Mouse (Mus musculus) bone marrow macrophage, adult 2 months (primary cell): ENCODE results near the gene Lig3. TPM values are rescaled to one million over a fixed set of nuclear protein-coding genes. Genes with fewer than 3 reads are reported as not detected.

Source experiments
- H3K27ac ChIP-seq: 2 replicates; pipeline ENCODE4 v1.5.1; 2012; ENCODE audit warnings: low read depth, low read length; ENCODE audit not compliant: insufficient read depth
- H3K4me1 ChIP-seq: 2 replicates; pipeline ENCODE4 v1.6.1; 2012; ENCODE audit warnings: low read length; ENCODE audit not compliant: control insufficient read depth, insufficient read depth
- H3K4me3 ChIP-seq: 2 replicates; pipeline ENCODE4 v1.5.1; 2012; ENCODE audit warnings: mild to moderate bottlenecking, low read length, moderate library complexity; ENCODE audit not compliant: insufficient read depth
- CTCF ChIP-seq: IDR thresholded peaks from 2 replicates; pipeline ENCODE4 v1.5.1; 2012; ENCODE audit warnings: low read depth, mild to moderate bottlenecking, low read length, moderate library complexity
- POLR2A ChIP-seq: IDR thresholded peaks from 2 replicates; pipeline ENCODE4 v1.6.1; 2012; ENCODE audit warnings: mild to moderate bottlenecking, low read depth, low read length, borderline replicate concordance
- polyA plus RNA-seq: library from polyadenylated mRNA; stranded (reverse); fragments of >200 nt; gene quantifications from 2 replicates; pipeline ENCODE4 v1.2.4, GENCODE M21; 2012; ENCODE audit not compliant: missing spikeins, insufficient read depth, insufficient read length

The Lig3 gene
- polyA plus RNA-seq, 1 experiment, result 6.6 TPM

DNA sequence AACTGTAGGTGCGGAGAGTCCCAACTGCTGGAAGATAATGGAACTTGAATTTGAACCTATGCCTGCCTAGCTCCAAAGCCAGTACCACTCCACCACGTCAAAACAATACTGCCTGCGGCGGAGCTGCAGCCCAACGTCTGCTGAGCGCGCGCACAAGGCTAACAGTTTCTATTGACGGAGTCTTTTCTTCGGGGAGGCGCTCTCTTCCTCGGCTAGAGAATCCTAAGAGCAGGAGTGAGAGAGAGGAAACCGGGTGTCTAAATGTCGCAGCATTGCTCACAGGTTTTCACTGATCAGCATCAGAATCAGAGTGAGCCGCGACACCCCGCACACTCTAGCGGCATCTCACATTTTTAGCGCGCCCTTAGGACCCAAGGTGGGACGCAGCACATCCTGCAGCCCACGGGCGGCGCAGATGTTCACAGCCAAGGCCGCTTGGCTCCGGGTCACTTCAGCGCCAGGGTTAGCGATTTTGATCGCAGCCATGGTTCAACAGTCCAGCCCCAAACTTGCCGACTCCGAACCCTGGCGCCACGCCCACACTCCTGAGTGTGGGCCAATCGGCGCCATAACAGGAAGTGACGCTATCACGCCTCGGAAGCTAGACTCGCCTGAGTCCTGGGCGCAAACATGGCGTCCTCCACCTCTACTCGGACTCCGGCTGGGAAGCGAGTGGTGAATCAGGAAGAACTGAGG is 17.0 kb upstream of the Lig3 start, which contains the start of the genes Cct6b and Zfp830:
TSS of gene Cct6b (minus strand) at position 580 of the 696 bp plus-strand sequence.
TSS of gene Zfp830 (plus strand) at position 604 of the 696 bp plus-strand sequence.
- Histone ChIP-seq H3K4me3 (peak within 1 kb of the TSS; percentile 88), H3K4me1 (peaks cover 4% of the 10 kb centered on the region), H3K27ac (peak within 1 kb of the TSS; percentile 76)
- TF ChIP-seq CTCF, result 0 out of 2 replicates have a peak, but pooled peaks have one; percentile 8
- TF ChIP-seq POLR2A, result 0 out of 2 replicates have a peak, but pooled peaks have one; percentile 66

GRCm38 (mm10) chr11:82764438-82764924 is 16.4 kb upstream of the Lig3 start:
- Histone ChIP-seq H3K4me3 (peak overlapping the region; percentile 88), H3K27ac (peak overlapping the region; percentile 76), H3K4me1 (peaks cover 4% of the 10 kb centered on the region)
- no peak for TF ChIP-seq CTCF
- TF ChIP-seq POLR2A, result no peak; the same call in 1 of the 2 replicates

DNA sequence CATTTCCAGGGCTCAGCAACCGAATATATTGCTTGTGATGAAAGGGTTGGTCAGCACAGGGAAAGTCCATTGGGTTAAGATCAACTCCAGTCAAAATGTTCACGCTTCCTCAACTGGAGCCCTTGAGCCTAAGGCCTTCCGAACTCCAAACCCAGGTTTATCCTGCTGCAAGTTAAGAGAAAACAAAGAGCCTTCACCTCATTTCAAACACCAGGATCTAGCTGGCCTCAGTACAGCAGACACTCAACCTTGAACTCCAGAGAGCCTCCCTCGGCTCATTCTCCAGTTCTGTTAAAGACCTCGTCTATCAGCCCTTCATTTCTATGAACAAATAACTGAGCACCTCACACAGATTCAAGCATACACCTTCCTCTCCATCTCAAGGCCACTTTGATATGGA is 774 bp upstream of the Lig3 start:
- H3K4me1 ChIP-seq, result peaks cover 17% of the 10 kb centered on the region
- H3K27ac ChIP-seq, result peak overlapping the region; percentile 63; the same call in 1 of the 2 replicates
- peak overlapping the region; percentile 76 for H3K4me3 ChIP-seq
- TF ChIP-seq CTCF (no peak), POLR2A (no peak)

- Histone ChIP-seq H3K4me1 (peaks cover 17% of the 10 kb centered on the region), H3K27ac (no peak overlapping the region), H3K4me3 (peak overlapping the region; percentile 76)
- TF ChIP-seq CTCF (no peak), POLR2A (no peak)
Measured at GRCm38 (mm10) chr11:82782197-82782596, 1.3 kb downstream of the Lig3 start.

DNA sequence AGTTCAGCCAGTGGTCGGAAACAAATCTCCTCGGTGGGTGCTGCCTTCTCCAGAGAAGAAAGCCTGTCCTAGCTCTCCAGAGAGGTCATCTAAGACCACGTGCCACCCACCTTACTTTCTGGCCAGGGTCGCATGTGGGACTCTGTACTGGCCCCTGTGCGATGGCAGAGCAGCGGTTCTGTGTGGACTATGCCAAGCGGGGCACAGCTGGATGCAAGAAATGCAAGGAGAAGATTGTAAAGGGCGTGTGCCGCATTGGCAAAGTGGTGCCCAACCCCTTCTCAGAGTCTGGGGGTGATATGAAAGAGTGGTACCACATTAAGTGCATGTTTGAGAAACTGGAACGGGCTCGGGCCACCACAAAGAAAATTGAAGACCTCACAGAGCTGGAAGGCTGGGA is 2.5 kb downstream of the Lig3 start:
- no peak overlapping the region for H3K27ac ChIP-seq
- H3K4me1 ChIP-seq, result peaks cover 14% of the 10 kb centered on the region
- no peak overlapping the region for H3K4me3 ChIP-seq
- TF ChIP-seq CTCF, result no peak
- no peak for TF ChIP-seq POLR2A

DNA sequence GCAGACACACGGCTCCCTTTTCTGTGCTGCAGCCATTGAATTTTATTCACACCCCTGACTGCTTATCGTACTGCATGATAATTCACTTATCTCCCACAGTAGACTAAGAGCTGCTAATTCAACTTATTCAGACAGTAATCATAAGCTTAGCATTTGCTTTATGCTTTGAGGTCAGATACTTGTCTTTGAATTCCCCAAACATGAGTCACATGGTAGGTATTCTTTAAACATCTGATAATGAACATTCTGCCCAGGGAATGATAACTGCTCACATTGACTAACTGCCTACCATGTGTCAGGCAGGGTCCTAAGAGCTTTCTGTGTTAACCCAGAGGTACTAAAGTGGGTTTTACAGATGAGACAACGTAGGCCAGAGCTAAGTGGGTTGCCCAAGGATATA is 25.7 kb downstream of the Lig3 start:
- H3K27ac ChIP-seq, result no peak overlapping the region
- H3K4me1 ChIP-seq, result no peaks in the 10 kb centered on the region
- TF ChIP-seq CTCF (no peak), POLR2A (no peak)
- H3K4me3 ChIP-seq, result no peak overlapping the region

DNA sequence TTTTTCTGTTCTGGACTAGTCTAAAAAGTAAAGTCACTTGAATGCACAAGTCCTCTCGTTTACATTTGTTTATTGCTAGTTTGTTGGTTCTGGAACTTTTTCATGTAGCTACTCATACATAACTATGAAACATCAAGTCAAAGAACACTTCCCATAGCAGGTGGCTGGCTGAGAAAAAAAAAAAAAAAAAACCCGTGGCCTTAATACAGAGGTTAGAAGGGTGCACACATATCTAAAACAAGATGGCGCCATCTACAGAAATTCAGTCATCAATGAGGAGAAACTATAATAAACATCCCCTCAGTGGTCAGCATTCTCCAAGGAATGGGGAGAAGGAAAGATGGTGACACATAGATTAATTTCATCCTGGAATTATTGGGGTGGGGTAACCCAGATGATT is 26.5 kb downstream of the Lig3 start:
- Histone ChIP-seq H3K4me1 (no peaks in the 10 kb centered on the region), H3K4me3 (no peak overlapping the region), H3K27ac (no peak overlapping the region)
- TF ChIP-seq CTCF (no peak), POLR2A (no peak)

GRCm38 (mm10) chr11:82808485-82808884 is 27.6 kb downstream of the Lig3 start:
- TF ChIP-seq CTCF, result no peak
- TF ChIP-seq POLR2A, result no peak
- no peak overlapping the region for H3K4me3 ChIP-seq

DNA sequence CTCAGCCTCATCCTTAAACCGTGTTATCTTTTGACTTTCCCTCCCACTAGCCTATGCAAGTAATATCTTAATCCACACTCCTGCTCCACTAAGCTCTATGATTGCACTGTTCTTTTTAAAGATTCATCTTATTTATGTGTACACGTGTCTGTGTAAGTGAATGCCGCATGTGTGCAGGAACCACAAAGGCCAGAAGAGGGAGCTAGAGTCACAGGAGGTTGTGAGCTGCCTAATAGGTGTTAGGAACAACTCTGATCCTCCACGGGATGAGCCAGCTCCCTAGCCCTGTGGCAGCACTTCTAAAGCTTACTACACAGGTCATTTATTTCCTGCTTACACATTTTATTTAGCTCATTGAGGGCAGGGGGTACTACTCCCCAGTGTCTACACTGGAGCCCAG is 38.4 kb downstream of the Lig3 start:
- TF ChIP-seq POLR2A, result no peak
- peak; percentile 63 for TF ChIP-seq CTCF

More at GRCm38 (mm10) chr11:82808485-82808884, 27.6 kb downstream of the Lig3 start:
- no peak overlapping the region for H3K27ac ChIP-seq
- H3K4me1 ChIP-seq, result no peaks in the 10 kb centered on the region

DNA sequence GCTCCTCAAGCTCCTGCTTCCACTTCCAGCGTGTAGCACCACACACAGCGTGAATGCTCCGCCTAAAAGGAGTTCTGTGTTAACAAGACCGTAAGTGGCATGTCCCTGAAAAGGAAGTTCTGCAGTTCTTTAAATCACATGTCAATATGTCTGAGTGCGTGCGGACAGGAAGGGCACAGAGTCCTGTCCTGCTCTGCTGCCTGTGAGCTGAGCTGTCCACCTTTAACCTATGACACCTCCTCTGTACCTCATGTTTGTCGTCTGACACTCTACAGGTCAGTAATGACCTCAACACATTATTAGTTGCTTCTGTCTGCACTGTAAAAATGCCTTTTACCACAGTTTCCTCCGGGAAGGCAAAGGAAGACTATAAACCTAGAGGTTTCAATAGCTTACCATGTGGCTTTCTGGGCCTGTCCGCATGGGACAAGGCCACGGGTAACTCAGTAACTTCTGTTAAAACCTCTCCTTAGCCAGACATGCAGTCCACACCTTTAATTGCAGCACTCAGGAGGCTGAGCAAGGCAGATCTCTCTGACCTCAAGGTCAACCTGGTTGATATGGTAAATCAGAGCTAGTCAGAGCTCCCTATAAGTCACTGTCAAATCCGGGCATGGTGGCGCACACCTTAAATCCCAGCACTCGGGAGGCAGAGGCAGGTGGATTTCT is 40.0 kb downstream of the Lig3 start:
- no peak for TF ChIP-seq CTCF
- no peak for TF ChIP-seq POLR2A
- H3K27ac ChIP-seq, result no peak overlapping the region
- H3K4me3 ChIP-seq, result no peak overlapping the region
- H3K4me1 ChIP-seq, result peaks cover 8% of the 10 kb centered on the region

More for the DNA sequence above, 38.4 kb downstream of the Lig3 start:
- H3K4me3 ChIP-seq, result no peak overlapping the region
- H3K4me1 ChIP-seq, result peaks cover 8% of the 10 kb centered on the region
- H3K27ac ChIP-seq, result no peak overlapping the region
